Mouse (Mus musculus) CD8-positive naive resting alpha-beta T cell, adult 2 months (primary cell): Measurements from ENCODE around the gene Wdr45.
"Not testable (repeated sequence)": the region's sequence is repeated elsewhere in the genome, so short reads cannot be mapped to it uniquely, and the experiment has no call there.

ENCODE experiments used
- DNase-seq, 2 experiments: peaks; one replicate each; pipeline ENCODE4 v3.0.0; 2022; ENCODE audit warnings: low read depth in 2 of 2, low spot score in 2 of 2

Gene Wdr45

GRCm38 (mm10) chrX:7721514-7722281 is 7.6 kb downstream of the Wdr45 start, which contains the start of gene Gm45208:
Gene Gm45208, plus strand, starts transcription at chrX:7722245.
- peak; percentile 63 to 65 for DNase-seq

DNA sequence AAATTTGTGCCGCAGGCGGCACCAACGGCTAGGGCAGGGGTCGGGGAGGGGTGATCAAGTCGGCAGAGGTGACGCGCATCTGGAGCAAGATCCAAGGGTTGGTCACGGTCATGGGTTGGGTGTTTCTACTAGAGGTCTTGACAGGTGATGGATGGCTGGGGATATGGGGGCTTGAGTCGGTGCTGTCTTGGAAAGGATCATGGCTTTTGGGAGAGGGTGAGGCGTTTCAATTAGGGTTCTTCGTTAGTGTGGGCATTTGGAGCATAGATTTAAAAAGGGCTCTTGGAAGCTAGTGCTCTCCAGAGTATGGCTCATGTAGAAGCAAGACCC is 8.1 kb downstream of the Wdr45 start:
- no peak for DNase-seq

GRCm38 (mm10) chrX:7722691-7723090 is 8.6 kb downstream of the Wdr45 start:
- no peak for DNase-seq

DNA sequence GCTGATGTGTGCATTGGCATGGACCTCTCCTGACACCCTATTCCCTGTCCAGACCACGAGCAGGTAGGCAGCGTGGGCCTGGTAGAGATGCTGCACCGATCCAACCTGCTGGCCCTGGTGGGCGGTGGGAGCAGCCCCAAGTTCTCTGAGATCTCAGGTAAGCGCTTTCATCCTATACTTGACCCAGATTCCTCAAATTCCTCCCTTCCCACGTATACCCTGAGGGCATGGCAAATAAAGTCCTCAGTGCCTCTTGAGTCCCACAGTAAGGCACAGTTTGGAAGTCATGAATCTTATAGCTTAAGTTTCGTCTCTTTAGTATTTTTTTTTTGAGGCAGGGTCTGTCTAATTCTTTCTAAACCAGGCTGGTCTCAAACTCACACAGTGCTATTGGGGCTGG is 10.0 kb downstream of the Wdr45 start:
- DNase-seq, result no peak

DNA sequence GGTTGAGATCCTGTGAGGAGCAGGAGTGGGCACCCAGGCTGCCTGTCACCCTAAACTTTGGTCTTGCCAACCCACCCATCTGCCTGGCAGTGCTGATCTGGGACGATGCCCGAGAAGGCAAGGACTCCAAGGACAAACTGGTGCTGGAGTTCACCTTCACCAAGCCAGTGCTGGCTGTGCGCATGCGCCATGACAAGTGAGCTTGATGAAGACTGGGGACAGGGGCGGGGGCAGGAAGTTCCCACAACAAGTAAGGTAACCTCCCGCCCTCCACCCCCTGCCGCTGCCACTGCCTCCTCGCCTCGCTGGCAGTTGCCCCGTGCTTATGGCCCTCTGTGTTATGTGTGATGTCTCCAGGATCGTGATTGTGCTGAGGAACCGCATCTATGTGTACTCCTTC is 11.7 kb downstream of the Wdr45 start:
- DNase-seq, result no peak

DNA sequence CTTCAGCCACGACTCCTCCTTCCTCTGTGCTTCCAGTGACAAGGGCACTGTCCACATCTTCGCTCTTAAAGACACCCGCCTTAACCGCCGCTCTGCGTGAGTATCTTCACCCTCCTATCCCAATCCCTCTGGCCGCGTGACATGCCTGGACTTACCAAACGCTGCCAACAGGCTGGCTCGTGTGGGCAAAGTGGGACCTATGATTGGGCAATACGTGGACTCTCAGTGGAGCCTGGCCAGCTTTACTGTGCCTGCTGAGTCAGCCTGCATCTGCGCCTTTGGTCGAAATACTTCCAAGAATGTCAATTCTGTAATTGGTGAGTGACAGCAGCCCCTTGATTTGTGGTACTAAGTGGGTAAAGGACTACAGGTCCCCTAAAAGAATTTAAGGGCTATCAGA is 13.0 kb downstream of the Wdr45 start:
- no peak for DNase-seq

- peak; percentile 50 to 51 for DNase-seq
Observed at GRCm38 (mm10) chrX:7728215-7728921, 14.2 kb downstream of the Wdr45 start, which contains the start of gene Praf2. Gene Praf2, plus strand, starts transcription at chrX:7728439.

DNA sequence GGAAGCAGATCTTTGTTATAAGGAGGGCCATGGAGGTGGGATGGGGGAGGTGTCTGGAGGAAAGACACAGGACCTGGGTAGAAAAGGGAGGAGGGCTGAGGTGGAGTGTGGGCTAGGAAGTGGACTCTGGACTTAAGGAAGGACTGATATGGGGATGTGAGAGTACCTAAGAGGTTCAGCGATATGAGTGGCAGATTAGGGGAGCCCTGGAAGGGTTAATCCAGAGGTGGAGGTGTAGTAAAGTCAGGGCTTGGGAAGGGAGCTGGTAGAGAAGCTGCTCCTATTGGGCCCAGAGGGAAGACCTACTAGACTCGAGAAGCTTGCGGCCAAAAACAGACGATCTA is 14.8 kb downstream of the Wdr45 start:
- no peak for DNase-seq

DNA sequence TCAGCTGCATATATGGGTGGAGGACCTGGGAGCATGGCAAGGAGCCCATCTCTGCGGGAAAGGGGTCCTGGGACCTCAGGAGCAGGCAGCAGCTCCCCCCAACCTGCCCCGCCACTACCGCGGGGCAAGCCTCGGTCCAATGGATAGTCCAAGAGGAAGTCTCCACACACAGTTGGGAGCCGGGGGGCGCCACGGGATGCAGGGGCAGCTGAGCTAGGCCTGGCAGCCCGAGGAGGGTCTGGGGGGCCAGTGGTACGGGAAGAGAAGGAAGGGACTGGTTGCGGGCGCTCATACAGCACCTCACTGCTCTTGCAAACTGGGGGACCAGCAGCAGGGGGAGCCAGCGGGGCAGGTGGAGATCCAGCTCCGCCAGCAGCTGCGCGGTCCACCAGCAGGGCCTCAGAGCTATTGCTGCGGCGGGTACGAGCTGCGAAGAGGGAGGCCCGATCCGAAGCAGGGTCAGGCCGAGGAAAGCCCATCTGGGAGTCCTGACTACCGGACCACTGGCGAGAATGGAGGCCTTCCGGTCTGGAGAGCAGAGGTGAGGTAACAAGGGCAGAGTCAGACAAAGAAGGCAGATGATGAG is 19.5 kb downstream of the Wdr45 start:
- DNase-seq, result peak; percentile 72 to 81

- DNase-seq, result no peak
Observed at GRCm38 (mm10) chrX:7739336-7740081, 25.4 kb downstream of the Wdr45 start.

- DNase-seq, result no peak
Observed at GRCm38 (mm10) chrX:7740082-7740819, 26.1 kb downstream of the Wdr45 start.

DNA sequence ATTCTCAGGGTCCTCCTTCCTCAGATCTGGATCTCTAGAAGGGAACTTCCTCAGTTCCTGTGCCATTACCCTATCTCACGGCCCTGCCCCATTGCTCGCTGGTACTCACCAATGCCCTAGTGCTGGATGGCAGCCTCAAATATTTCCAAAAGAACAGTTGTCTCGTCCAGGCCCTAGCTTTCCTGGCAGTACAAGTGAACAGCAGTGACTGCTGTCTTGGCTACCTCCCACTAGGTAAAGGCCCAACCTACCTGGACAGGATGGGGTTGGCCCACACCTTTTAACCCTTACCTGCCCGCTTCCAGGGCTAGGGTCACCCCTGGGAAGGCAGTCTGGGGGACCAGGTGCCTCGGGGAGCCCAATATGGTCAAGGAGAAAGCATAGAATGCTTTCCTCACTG is 27.0 kb downstream of the Wdr45 start:
- no peak for DNase-seq

DNA sequence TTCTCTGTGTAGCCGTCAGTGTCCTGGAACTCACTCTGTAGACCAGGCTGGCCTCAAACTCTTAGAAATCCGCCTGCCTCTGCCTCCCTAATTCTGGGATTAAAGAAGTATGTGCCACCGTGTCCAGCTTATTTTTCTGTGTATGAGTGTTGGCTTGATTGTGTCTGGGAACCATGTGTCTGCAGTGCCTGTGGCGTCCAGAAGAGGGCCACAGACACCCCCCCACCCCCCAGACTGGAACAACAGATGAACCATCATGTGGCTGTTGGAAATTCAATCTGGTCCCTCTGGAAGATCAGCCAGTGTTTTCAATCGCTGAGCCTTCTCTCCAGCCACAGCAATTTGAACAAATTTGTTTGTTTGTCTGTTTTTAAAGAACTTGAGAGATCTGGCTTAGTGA is 29.3 kb downstream of the Wdr45 start:
- no peak for DNase-seq

DNA sequence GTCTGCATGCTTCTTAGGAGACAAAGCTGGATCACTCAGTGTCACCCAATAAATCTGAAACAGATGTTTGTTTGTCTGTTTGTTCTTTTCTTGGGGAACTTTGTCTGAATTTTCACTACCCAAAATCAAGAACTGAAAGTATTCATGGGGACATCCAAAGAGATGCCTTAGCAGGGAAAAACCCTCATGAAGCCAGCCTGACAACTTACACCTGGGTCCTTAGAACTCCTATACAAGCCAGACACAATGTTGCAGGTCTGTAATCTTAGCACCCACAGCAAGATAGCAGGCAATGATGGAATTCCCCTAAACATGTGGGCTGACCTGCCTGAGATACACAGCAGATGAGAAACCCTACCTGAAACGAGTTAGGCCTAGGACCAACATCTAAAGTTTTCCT is 30.8 kb downstream of the Wdr45 start:
- DNase-seq, result no peak

GRCm38 (mm10) chrX:7745429-7745828 is 31.3 kb downstream of the Wdr45 start:
- DNase-seq, result no peak

GRCm38 (mm10) chrX:7750432-7751116 is 36.4 kb downstream of the Wdr45 start, which contains the start of gene Ccdc120:
Gene Ccdc120, minus strand, starts transcription at chrX:7750905.
- DNase-seq, result no peak

- not testable (repeated sequence) for DNase-seq
Observed at GRCm38 (mm10) chrX:7753627-7754026, 39.5 kb downstream of the Wdr45 start.

GRCm38 (mm10) chrX:7762137-7762920 is 48.2 kb downstream of the Wdr45 start, which contains the start of gene Tfe3:
Gene Tfe3, plus strand, starts transcription at chrX:7762560.
- DNase-seq, result peak; percentile 79 to 80

GRCm38 (mm10) chrX:7762921-7763197 is 48.7 kb downstream of the Wdr45 start:
- DNase-seq, result no peak
